Mouse (Mus musculus): Measurements from ENCODE around the gene Ppp1r9a.

DNA sequence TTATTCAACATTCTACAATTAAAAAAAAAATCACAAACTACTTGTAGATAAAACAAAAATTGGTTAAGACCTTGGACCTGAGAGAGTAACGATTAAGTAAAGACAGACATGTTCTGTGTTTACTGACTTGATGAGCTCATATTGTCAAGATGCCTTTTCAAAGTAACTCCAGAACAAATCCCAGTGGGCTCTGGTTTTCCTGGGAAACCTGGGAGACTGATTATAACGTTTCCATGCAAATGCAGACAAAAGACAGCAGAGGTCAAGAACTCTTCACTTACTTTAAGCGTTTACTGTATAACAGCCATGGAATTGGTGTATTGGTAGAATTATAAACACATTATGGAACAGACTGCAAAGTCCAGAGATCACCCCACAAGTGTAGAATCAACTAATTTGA is 172.0 kb downstream of the Ppp1r9a start:
- TF ChIP-seq POLR2A (IDR thresholded peaks at IDR 0.05; ENCODE audit: borderline replicate concordance, control insufficient read depth, low read depth, low read length): no peak
- TF ChIP-seq CTCF (IDR thresholded peaks at IDR 0.05; ENCODE audit: control insufficient read depth, insufficient read depth, low read length): no peak
